Mouse (Mus musculus) myocyte (in vitro differentiated cells): ENCODE measurements around the gene Lbh. TPM values are rescaled to one million over a fixed set of nuclear protein-coding genes. Genes with fewer than 3 reads are reported as not detected.
A peak's percentile ranks its signal among the peaks of the same experiment; 100 is the strongest.

Experiments
- H3K27me3 ChIP-seq: one replicate; pipeline ENCODE4 v1.6.1; 2011; ENCODE audit not compliant: control insufficient read depth, insufficient read depth, insufficient read length
- H3K36me3 ChIP-seq: one replicate; pipeline ENCODE4 v1.6.1; 2011; ENCODE audit not compliant: control insufficient read depth, insufficient read depth
- H3K4me2 ChIP-seq: one replicate; pipeline ENCODE4 v1.6.1; 2011; ENCODE audit warnings: low read depth, control low read depth
- H3K4me3 ChIP-seq: one replicate; pipeline ENCODE4 v1.5.1; 2011; ENCODE audit warnings: mild to moderate bottlenecking, control low read depth, moderate library complexity
- H3K79me2 ChIP-seq: one replicate; pipeline ENCODE4 v1.6.1; 2011; ENCODE audit not compliant: control insufficient read depth, insufficient read depth
- H3ac ChIP-seq: one replicate; pipeline ENCODE4 v1.6.1; 2011; ENCODE audit not compliant: control insufficient read depth, insufficient read length
- CEBPB ChIP-seq: IDR thresholded peaks from 2 replicates; pipeline ENCODE4 v1.6.1; 2011; ENCODE audit warnings: mild to moderate bottlenecking, moderate library complexity; ENCODE audit not compliant: poor library complexity, insufficient read depth, severe bottlenecking
- E2F4 ChIP-seq: IDR thresholded peaks from one replicate; pipeline ENCODE4 v1.6.1; 2011; ENCODE audit warnings: mild to moderate bottlenecking, control low read depth, moderate library complexity; ENCODE audit not compliant: insufficient read depth
- MAX ChIP-seq: IDR thresholded peaks from one replicate; pipeline ENCODE4 v1.6.1; 2011; ENCODE audit warnings: low read depth, mild to moderate bottlenecking, control low read depth
- MYOD1 ChIP-seq, 3 experiments: IDR thresholded peaks; one replicate each; pipeline ENCODE4 v1.6.1; 2011; ENCODE audit warnings: control low read depth in 2 of 3, low read depth in 2 of 3, mild to moderate bottlenecking in 2 of 3, moderate library complexity in 1 of 3; ENCODE audit not compliant: insufficient read length in 2 of 3, control insufficient read depth in 1 of 3
- MYOG ChIP-seq, 3 experiments: IDR thresholded peaks; one replicate each; pipeline ENCODE4 v1.6.1; 2011; ENCODE audit warnings: control low read depth in 2 of 3, low read depth in 2 of 3, mild to moderate bottlenecking in 2 of 3; ENCODE audit not compliant: insufficient read length in 2 of 3, control insufficient read depth in 1 of 3, insufficient read depth in 1 of 3
- POLR2A ChIP-seq: IDR thresholded peaks from one replicate; pipeline ENCODE4 v1.6.1; 2011; ENCODE audit warnings: low read depth, mild to moderate bottlenecking, control low read depth, moderate library complexity; ENCODE audit not compliant: insufficient read length
- POLR2AphosphoS2 ChIP-seq: IDR thresholded peaks from one replicate; pipeline ENCODE4 v1.6.1; 2011; ENCODE audit warnings: low read depth, control low read depth; ENCODE audit not compliant: insufficient read length
- REST ChIP-seq: IDR thresholded peaks from one replicate; pipeline ENCODE4 v1.6.1; 2011; ENCODE audit warnings: mild to moderate bottlenecking, control low read depth, moderate library complexity; ENCODE audit not compliant: insufficient read depth, insufficient read length
- TCF12 ChIP-seq: IDR thresholded peaks from one replicate; pipeline ENCODE4 v1.6.1; 2011; ENCODE audit warnings: mild to moderate bottlenecking, control low read depth; ENCODE audit not compliant: poor library complexity, insufficient read depth, severe bottlenecking
- TCF3 ChIP-seq: IDR thresholded peaks from one replicate; pipeline ENCODE4 v1.6.1; 2011; ENCODE audit warnings: low read depth, control low read depth; ENCODE audit not compliant: insufficient read length
- polyA plus RNA-seq: library from polyadenylated mRNA; unstranded; fragments of >200 nt; fragmentation: generic; extraction: Trizol; gene quantifications from one replicate; pipeline ENCODE4 v1.2.1, GENCODE M21; 2012; ENCODE audit warnings: missing spikeins

Lbh gene
- polyA plus RNA-seq, 1 experiment: 29.8 TPM

- H3K4me2 ChIP-seq: peak overlapping the region; percentile 54
Measured at GRCm38 (mm10) chr17:72960243-72960642, 42.1 kb downstream of the Lbh start.

GRCm38 (mm10) chr17:72960873-72961272 is 42.8 kb downstream of the Lbh start:
- no peaks in the 10 kb centered on the region for H3K27me3 ChIP-seq
- no peak overlapping the region for H3ac ChIP-seq
- no peak overlapping the region for H3K4me2 ChIP-seq
- no peak for TF ChIP-seq E2F4
- H3K4me3 ChIP-seq: no peak overlapping the region
- no peaks in the 10 kb centered on the region for H3K79me2 ChIP-seq
- no peaks in the 10 kb centered on the region for H3K36me3 ChIP-seq

More at GRCm38 (mm10) chr17:72960243-72960642, 42.1 kb downstream of the Lbh start:
- Histone ChIP-seq H3K79me2 (no peaks in the 10 kb centered on the region), H3K27me3 (no peaks in the 10 kb centered on the region), H3K36me3 (no peaks in the 10 kb centered on the region), H3K4me3 (no peak overlapping the region), H3ac (no peak overlapping the region)
- TF ChIP-seq CEBPB (no peak), MYOG (IDR thresholded peaks at IDR 0.05; ENCODE audit: control insufficient read depth in 1 of 3, insufficient read depth in 1 of 3, insufficient read length in 2 of 3, low read depth in 2 of 3) (no peak), TCF3 (no peak), POLR2AphosphoS2 (no peak)

- Histone ChIP-seq H3K36me3 (no peaks in the 10 kb centered on the region), H3K4me2 (peak overlapping the region; percentile 46), H3K27me3 (no peaks in the 10 kb centered on the region), H3ac (no peak overlapping the region), H3K79me2 (no peaks in the 10 kb centered on the region), H3K4me3 (no peak overlapping the region)
- TF ChIP-seq MYOD1 (IDR thresholded peaks at IDR 0.05; ENCODE audit: control insufficient read depth in 1 of 3, insufficient read length in 2 of 3, low read depth in 2 of 3): no peak
Measured at GRCm38 (mm10) chr17:72961953-72962630, 44.0 kb downstream of the Lbh start.

- Histone ChIP-seq H3K27me3 (no peaks in the 10 kb centered on the region), H3ac (no peak overlapping the region), H3K4me3 (no peak overlapping the region), H3K79me2 (no peaks in the 10 kb centered on the region), H3K36me3 (no peaks in the 10 kb centered on the region), H3K4me2 (peak overlapping the region; percentile 44)
- TF ChIP-seq TCF3 (no peak), MYOG (IDR thresholded peaks at IDR 0.05; ENCODE audit: control insufficient read depth in 1 of 3, insufficient read depth in 1 of 3, insufficient read length in 2 of 3, low read depth in 2 of 3) (no peak), MAX (no peak), E2F4 (no peak)
Measured at GRCm38 (mm10) chr17:72965687-72966086, 47.6 kb downstream of the Lbh start.

GRCm38 (mm10) chr17:72966091-72966531 is 48.0 kb downstream of the Lbh start:
- H3K79me2 ChIP-seq: no peaks in the 10 kb centered on the region
- H3K27me3 ChIP-seq: no peaks in the 10 kb centered on the region
- peak overlapping the region; percentile 44 for H3K4me2 ChIP-seq
- H3ac ChIP-seq: no peak overlapping the region
- H3K4me3 ChIP-seq: no peak overlapping the region
- no peaks in the 10 kb centered on the region for H3K36me3 ChIP-seq
- TF ChIP-seq MYOD1 (IDR thresholded peaks at IDR 0.05; ENCODE audit: control insufficient read depth in 1 of 3, insufficient read length in 2 of 3, low read depth in 2 of 3) (no peak), REST (no peak), TCF12 (no peak)

GRCm38 (mm10) chr17:72966878-72967277 is 48.8 kb downstream of the Lbh start:
- Histone ChIP-seq H3K27me3 (no peaks in the 10 kb centered on the region), H3ac (no peak overlapping the region), H3K79me2 (no peaks in the 10 kb centered on the region)

More at GRCm38 (mm10) chr17:72966878-72967277, 48.8 kb downstream of the Lbh start:
- no peak for TF ChIP-seq TCF12
- no peak for TF ChIP-seq POLR2AphosphoS2
- TF ChIP-seq POLR2A: no peak
- TF ChIP-seq MYOG (IDR thresholded peaks at IDR 0.05; ENCODE audit: control insufficient read depth in 1 of 3, insufficient read depth in 1 of 3, insufficient read length in 2 of 3, low read depth in 2 of 3): no peak
- H3K4me3 ChIP-seq: no peak overlapping the region
- H3K36me3 ChIP-seq: no peaks in the 10 kb centered on the region
- no peak overlapping the region for H3K4me2 ChIP-seq
